Mouse (Mus musculus) liver, embryonic 15.5 days (tissue): ENCODE results near the gene Apopt1. TPM values are rescaled to one million over a fixed set of nuclear protein-coding genes. Genes with fewer than 3 reads are reported as not detected.
"Not testable (repeated sequence)": the region's sequence is repeated elsewhere in the genome, so short reads cannot be mapped to it uniquely, and the experiment has no call there.

Experiments
- ATAC-seq: fragments of 200-750 bp; cut with Nextera tagmentation; 2 replicates; pipeline ENCODE4 v1.8.0; 2017; ENCODE audit warnings: moderate number of reproducible peaks, mild to moderate bottlenecking, moderate library complexity; ENCODE audit not compliant: insufficient read depth
- H3K27ac ChIP-seq: fragments of 300-500 bp; sonication (generic); replicated peaks from 2 replicates; pipeline ENCODE4 v1.5.1; 2015; ENCODE audit warnings: mild to moderate bottlenecking, inconsistent platforms
- H3K27me3 ChIP-seq: fragments of 300-500 bp; sonication (generic); 2 replicates; pipeline ENCODE4 v1.6.1; 2015; ENCODE audit warnings: mild to moderate bottlenecking, inconsistent platforms
- H3K36me3 ChIP-seq: fragments of 300-500 bp; sonication (generic); replicated peaks from 2 replicates; pipeline ENCODE4 v1.6.1; 2015; ENCODE audit warnings: moderate library complexity, mild to moderate bottlenecking, inconsistent platforms
- H3K4me1 ChIP-seq: fragments of 300-500 bp; sonication (generic); replicated peaks from 2 replicates; pipeline ENCODE4 v1.6.1; 2015; ENCODE audit warnings: inconsistent platforms
- H3K4me2 ChIP-seq: fragments of 300-500 bp; sonication (generic); 2 replicates; pipeline ENCODE4 v1.6.1; 2015; ENCODE audit warnings: moderate library complexity, mild to moderate bottlenecking, inconsistent platforms
- H3K4me3 ChIP-seq: fragments of 300-500 bp; sonication (generic); replicated peaks from 2 replicates; pipeline ENCODE4 v1.5.1; 2015; ENCODE audit warnings: mild to moderate bottlenecking, inconsistent platforms
- H3K9ac ChIP-seq: fragments of 300-500 bp; sonication (generic); 2 replicates; pipeline ENCODE4 v1.6.1; 2015; ENCODE audit warnings: moderate library complexity, mild to moderate bottlenecking, inconsistent platforms
- H3K9me3 ChIP-seq: fragments of 300-500 bp; sonication (generic); replicated peaks from 2 replicates; pipeline ENCODE4 v1.6.1; 2016; ENCODE audit warnings: inconsistent platforms
- WGBS: fragments of 180-500 bp; shearing (Covaris S2); methylation state at CpG from one replicate; pipeline ENCODE4 v1.1.7; 2015; ENCODE audit warnings: mixed read lengths; ENCODE audit not compliant: insufficient replicate concordance; 5-methylcytosine and 5-hydroxymethylcytosine counted together
- polyA plus RNA-seq: library from polyadenylated mRNA; unstranded; fragments of >200 nt; fragmentation: Nextera tagmentation; extraction: Ambion mirVana; gene quantifications from 2 replicates; pipeline ENCODE4 v1.2.1, GENCODE M21; 2015

Apopt1 gene
- polyA plus RNA-seq, 1 experiment from 2014 or later, result 18.1 TPM

- peaks cover 37% of the 10 kb centered on the region for H3K36me3 ChIP-seq
- H3K4me3 ChIP-seq, result no peak overlapping the region
- H3K27me3 ChIP-seq, result no peaks in the 10 kb centered on the region
- H3K27ac ChIP-seq, result no peak overlapping the region
- WGBS, result 66% methylated on average over 4 of the region's 4 CpGs
- H3K9ac ChIP-seq, result no peak overlapping the region
- H3K4me2 ChIP-seq, result no peak overlapping the region
- H3K9me3 ChIP-seq, result no peaks in the 10 kb centered on the region
- peaks cover 18% of the 10 kb centered on the region for H3K4me1 ChIP-seq
- no peak for ATAC-seq
Measured at GRCm38 (mm10) chr12:111708181-111708580, 4.9 kb upstream of the Apopt1 start.

GRCm38 (mm10) chr12:111710091-111710490 lies 3.0 kb upstream of the Apopt1 start:
- peaks cover 32% of the 10 kb centered on the region for H3K4me1 ChIP-seq
- H3K4me3 ChIP-seq, result no peak overlapping the region
- H3K9me3 ChIP-seq, result no peaks in the 10 kb centered on the region
- no peak for ATAC-seq
- peaks cover 37% of the 10 kb centered on the region for H3K36me3 ChIP-seq
- H3K9ac ChIP-seq, result no peak overlapping the region
- 78% methylated on average over 10 of the region's 10 CpGs for WGBS
- no peaks in the 10 kb centered on the region for H3K27me3 ChIP-seq
- H3K27ac ChIP-seq, result no peak overlapping the region
- no peak overlapping the region for H3K4me2 ChIP-seq

- H3K27ac ChIP-seq, result peak overlapping the region; percentile 78
Measured at GRCm38 (mm10) chr12:111712476-111712875, 585 bp upstream of the Apopt1 start.

GRCm38 (mm10) chr12:111713880-111714279 lies 819 bp downstream of the Apopt1 start:
- Histone ChIP-seq H3K4me1 (peaks cover 34% of the 10 kb centered on the region), H3K4me3 (peak overlapping the region; percentile 94), H3K4me2 (peak overlapping the region; percentile 96), H3K36me3 (peaks cover 25% of the 10 kb centered on the region)
- WGBS, result 60% methylated on average over 6 of the region's 6 CpGs
- not testable (repeated sequence) for ATAC-seq, H3K9me3 ChIP-seq, H3K9ac ChIP-seq, H3K27ac ChIP-seq, H3K27me3 ChIP-seq

More at GRCm38 (mm10) chr12:111712476-111712875, 585 bp upstream of the Apopt1 start:
- Histone ChIP-seq H3K4me2 (peak overlapping the region; percentile 96), H3K9ac (peak overlapping the region; percentile 95), H3K9me3 (no peaks in the 10 kb centered on the region), H3K4me1 (peaks cover 34% of the 10 kb centered on the region), H3K36me3 (peaks cover 37% of the 10 kb centered on the region), H3K4me3 (peak overlapping the region; percentile 94), H3K27me3 (no peaks in the 10 kb centered on the region)
- WGBS, result 0% methylated on average over 33 of the region's 33 CpGs
- ATAC-seq, result peak; percentile 13

- Histone ChIP-seq H3K27ac (no peak overlapping the region), H3K9ac (no peak overlapping the region), H3K4me2 (no peak overlapping the region), H3K4me1 (peaks cover 29% of the 10 kb centered on the region), H3K4me3 (no peak overlapping the region), H3K36me3 (no peaks in the 10 kb centered on the region), H3K27me3 (no peaks in the 10 kb centered on the region), H3K9me3 (no peaks in the 10 kb centered on the region)
- WGBS, result 89% methylated on average over 7 of the region's 7 CpGs
- no peak for ATAC-seq
Measured at GRCm38 (mm10) chr12:111716505-111716904, 3.4 kb downstream of the Apopt1 start.

GRCm38 (mm10) chr12:111718656-111719055 lies 5.6 kb downstream of the Apopt1 start:
- ATAC-seq, result no peak
- Histone ChIP-seq H3K36me3 (peaks cover 2% of the 10 kb centered on the region), H3K4me1 (peaks cover 16% of the 10 kb centered on the region), H3K27me3 (no peaks in the 10 kb centered on the region), H3K4me3 (no peak overlapping the region), H3K4me2 (no peak overlapping the region), H3K9me3 (no peaks in the 10 kb centered on the region), H3K9ac (no peak overlapping the region), H3K27ac (no peak overlapping the region)
- 69% methylated on average over 8 of the region's 8 CpGs for WGBS

GRCm38 (mm10) chr12:111720222-111720621 lies 7.2 kb downstream of the Apopt1 start:
- H3K4me3 ChIP-seq, result no peak overlapping the region
- 75% methylated on average over 4 of the region's 4 CpGs for WGBS
- H3K4me1 ChIP-seq, result peaks cover 3% of the 10 kb centered on the region; the same call in 1 of the 2 replicates
- no peaks in the 10 kb centered on the region for H3K27me3 ChIP-seq
- ATAC-seq, result no peak
- peaks cover 16% of the 10 kb centered on the region for H3K36me3 ChIP-seq
- H3K27ac ChIP-seq, result no peak overlapping the region
- H3K9me3 ChIP-seq, result no peaks in the 10 kb centered on the region
- H3K9ac ChIP-seq, result no peak overlapping the region
- H3K4me2 ChIP-seq, result no peak overlapping the region

GRCm38 (mm10) chr12:111722654-111723053 lies 9.6 kb downstream of the Apopt1 start:
- H3K4me3 ChIP-seq, result no peak overlapping the region
- ATAC-seq, result no peak
- no peak overlapping the region for H3K4me2 ChIP-seq
- no peaks in the 10 kb centered on the region for H3K27me3 ChIP-seq
- H3K4me1 ChIP-seq, result no peaks in the 10 kb centered on the region
- H3K9ac ChIP-seq, result no peak overlapping the region
- no peak overlapping the region for H3K27ac ChIP-seq
- no peaks in the 10 kb centered on the region for H3K9me3 ChIP-seq
- WGBS, result 64% methylated on average over 9 of the region's 9 CpGs
- H3K36me3 ChIP-seq, result peaks cover 16% of the 10 kb centered on the region

- no peak overlapping the region for H3K4me3 ChIP-seq
- no peaks in the 10 kb centered on the region for H3K27me3 ChIP-seq
- H3K4me1 ChIP-seq, result no peaks in the 10 kb centered on the region
- no peak overlapping the region for H3K4me2 ChIP-seq
- H3K9ac ChIP-seq, result no peak overlapping the region
- whole genome bisulfite sequencing, result 69% methylated on average over 6 of the region's 6 CpGs
- no peak overlapping the region for H3K27ac ChIP-seq
- no peaks in the 10 kb centered on the region for H3K9me3 ChIP-seq
- no peak for ATAC-seq
- peaks cover 16% of the 10 kb centered on the region for H3K36me3 ChIP-seq
Measured at GRCm38 (mm10) chr12:111724638-111725337, 11.7 kb downstream of the Apopt1 start.

- Histone ChIP-seq H3K4me1 (no peaks in the 10 kb centered on the region), H3K4me3 (no peak overlapping the region), H3K27ac (no peak overlapping the region), H3K9me3 (no peaks in the 10 kb centered on the region), H3K4me2 (no peak overlapping the region), H3K36me3 (peaks cover 16% of the 10 kb centered on the region), H3K9ac (no peak overlapping the region), H3K27me3 (no peaks in the 10 kb centered on the region)
- no peak for ATAC-seq
- whole genome bisulfite sequencing, result 69% methylated on average over 12 of the region's 12 CpGs
Measured at GRCm38 (mm10) chr12:111725338-111726121, 12.5 kb downstream of the Apopt1 start.

- no peaks in the 10 kb centered on the region for H3K4me1 ChIP-seq
- no peak overlapping the region for H3K4me3 ChIP-seq
- no peaks in the 10 kb centered on the region for H3K9me3 ChIP-seq
- H3K9ac ChIP-seq, result no peak overlapping the region
- 35% methylated on average over 4 of the region's 4 CpGs for WGBS
- no peak overlapping the region for H3K4me2 ChIP-seq
- no peak for ATAC-seq
- no peak overlapping the region for H3K27ac ChIP-seq
- H3K27me3 ChIP-seq, result no peaks in the 10 kb centered on the region
- H3K36me3 ChIP-seq, result peaks cover 16% of the 10 kb centered on the region
Measured at GRCm38 (mm10) chr12:111726122-111726463, 13.0 kb downstream of the Apopt1 start.
